Mouse (Mus musculus): ENCODE measurements at regions not wholly inside any gene's neighbourhood (a gene's known extent, or its start where the extent isn't known, plus 50 kb on each side); places are given as distances from the start of the nearest gene placed in this dataset.
A peak's percentile ranks its signal among the peaks of the same experiment; 100 is the strongest.

GRCm38 (mm10) chr13:101891473-101891872 is 123.5 kb upstream of the Pik3r1 start:
- H3K36me3 ChIP-seq: no peaks in the 10 kb centered on the region
- no peak for ATAC-seq (ENCODE audit: insufficient read depth, low FRiP score, low read depth)
- no peak overlapping the region for H3K9ac ChIP-seq
- H3K4me2 ChIP-seq: no peak overlapping the region
- H3K4me1 ChIP-seq: no peaks in the 10 kb centered on the region
- WGBS: 61% methylated on average over 4 of the region's 4 CpGs
- no peak overlapping the region for H3K4me3 ChIP-seq (replicated peaks)
- H3K27me3 ChIP-seq (replicated peaks): no peaks in the 10 kb centered on the region
- H3K27ac ChIP-seq: no peak overlapping the region
- no peaks in the 10 kb centered on the region for H3K9me3 ChIP-seq

- Histone ChIP-seq H3K9me3 (no peaks in the 10 kb centered on the region), H3K4me2 (no peak overlapping the region), H3K27me3 (replicated peaks) (no peaks in the 10 kb centered on the region), H3K4me1 (no peaks in the 10 kb centered on the region), H3K36me3 (no peaks in the 10 kb centered on the region), H3K9ac (no peak overlapping the region), H3K4me3 (replicated peaks) (no peak overlapping the region), H3K27ac (no peak overlapping the region)
- ATAC-seq (ENCODE audit: insufficient read depth, low FRiP score, low read depth): no peak
- WGBS: 58% methylated on average over 10 of the region's 10 CpGs
Measured at GRCm38 (mm10) chr13:101893035-101893600, 125.1 kb upstream of the Pik3r1 start.

GRCm38 (mm10) chr13:101895161-101895560 is 127.1 kb upstream of the Pik3r1 start:
- 0 out of 2 replicates have a peak, but pooled peaks have one; percentile 22 for ATAC-seq (ENCODE audit: insufficient read depth, low FRiP score, low read depth)
- H3K36me3 ChIP-seq: no peaks in the 10 kb centered on the region
- WGBS: 62% methylated on average over 7 of the region's 7 CpGs
- no peaks in the 10 kb centered on the region for H3K4me1 ChIP-seq
- no peaks in the 10 kb centered on the region for H3K27me3 ChIP-seq (replicated peaks)
- H3K27ac ChIP-seq: no peak overlapping the region
- H3K4me2 ChIP-seq: no peak overlapping the region
- no peak overlapping the region for H3K9ac ChIP-seq
- no peaks in the 10 kb centered on the region for H3K9me3 ChIP-seq
- no peak overlapping the region for H3K4me3 ChIP-seq (replicated peaks)

- no peaks in the 10 kb centered on the region for H3K27me3 ChIP-seq (replicated peaks)
- no peaks in the 10 kb centered on the region for H3K4me1 ChIP-seq
- H3K9ac ChIP-seq: no peak overlapping the region
- no peak overlapping the region for H3K27ac ChIP-seq
- no peaks in the 10 kb centered on the region for H3K36me3 ChIP-seq
- no peaks in the 10 kb centered on the region for H3K9me3 ChIP-seq
- ATAC-seq (ENCODE audit: insufficient read depth, low FRiP score, low read depth): no peak
- H3K4me2 ChIP-seq: no peak overlapping the region
- WGBS: 68% methylated on average over 4 of the region's 4 CpGs
- H3K4me3 ChIP-seq (replicated peaks): no peak overlapping the region
Measured at GRCm38 (mm10) chr13:101895686-101896085, 127.7 kb upstream of the Pik3r1 start.

GRCm38 (mm10) chr13:101896946-101897345 is 128.9 kb upstream of the Pik3r1 start:
- WGBS: 85% methylated on average over 4 of the region's 4 CpGs
- no peak overlapping the region for H3K4me2 ChIP-seq
- ATAC-seq (ENCODE audit: insufficient read depth, low FRiP score, low read depth): no peak
- H3K27me3 ChIP-seq (replicated peaks): no peaks in the 10 kb centered on the region
- H3K9ac ChIP-seq: no peak overlapping the region
- H3K4me1 ChIP-seq: no peaks in the 10 kb centered on the region
- no peak overlapping the region for H3K4me3 ChIP-seq (replicated peaks)
- H3K9me3 ChIP-seq: no peaks in the 10 kb centered on the region
- H3K27ac ChIP-seq: no peak overlapping the region
- H3K36me3 ChIP-seq: no peaks in the 10 kb centered on the region

GRCm38 (mm10) chr13:101902213-101902612 is 134.2 kb upstream of the Pik3r1 start:
- no peak overlapping the region for H3K27ac ChIP-seq
- H3K9ac ChIP-seq: no peak overlapping the region
- no peaks in the 10 kb centered on the region for H3K36me3 ChIP-seq
- no peaks in the 10 kb centered on the region for H3K9me3 ChIP-seq
- 68% methylated on average over 7 of the region's 7 CpGs for WGBS
- H3K27me3 ChIP-seq (replicated peaks): no peaks in the 10 kb centered on the region
- H3K4me2 ChIP-seq: no peak overlapping the region
- ATAC-seq (ENCODE audit: insufficient read depth, low FRiP score, low read depth): no peak
- H3K4me3 ChIP-seq (replicated peaks): no peak overlapping the region
- no peaks in the 10 kb centered on the region for H3K4me1 ChIP-seq

GRCm38 (mm10) chr13:101905909-101906676 is 138.1 kb upstream of the Pik3r1 start:
- H3K4me3 ChIP-seq (replicated peaks): no peak overlapping the region
- WGBS: 83% methylated on average over 7 of the region's 7 CpGs
- no peak for ATAC-seq (ENCODE audit: insufficient read depth, low FRiP score, low read depth)
- no peak overlapping the region for H3K4me2 ChIP-seq
- H3K9me3 ChIP-seq: no peaks in the 10 kb centered on the region
- H3K27me3 ChIP-seq (replicated peaks): no peaks in the 10 kb centered on the region
- H3K27ac ChIP-seq: no peak overlapping the region
- H3K36me3 ChIP-seq: no peaks in the 10 kb centered on the region
- H3K4me1 ChIP-seq: no peaks in the 10 kb centered on the region
- H3K9ac ChIP-seq: no peak overlapping the region

GRCm38 (mm10) chr13:101909026-101909425 is 141.0 kb upstream of the Pik3r1 start:
- H3K4me3 ChIP-seq (replicated peaks): no peak overlapping the region
- 70% methylated on average over 5 of the region's 5 CpGs for WGBS
- peaks cover 3% of the 10 kb centered on the region; the same call in 1 of the 2 replicates for H3K4me1 ChIP-seq
- ATAC-seq (ENCODE audit: insufficient read depth, low FRiP score, low read depth): no peak
- H3K9me3 ChIP-seq: no peaks in the 10 kb centered on the region
- no peak overlapping the region for H3K9ac ChIP-seq
- H3K4me2 ChIP-seq: no peak overlapping the region
- no peak overlapping the region for H3K27ac ChIP-seq
- H3K27me3 ChIP-seq (replicated peaks): no peaks in the 10 kb centered on the region
- no peaks in the 10 kb centered on the region for H3K36me3 ChIP-seq

- H3K36me3 ChIP-seq: no peaks in the 10 kb centered on the region
- H3K4me1 ChIP-seq: peaks cover 9% of the 10 kb centered on the region
- no peaks in the 10 kb centered on the region for H3K9me3 ChIP-seq
- 95% methylated on average over 5 of the region's 5 CpGs for whole genome bisulfite sequencing
- no peak overlapping the region for H3K4me2 ChIP-seq
- H3K27ac ChIP-seq: no peak overlapping the region
- H3K27me3 ChIP-seq (replicated peaks): no peaks in the 10 kb centered on the region
- ATAC-seq (ENCODE audit: insufficient read depth, low FRiP score, low read depth): no peak
- no peak overlapping the region for H3K4me3 ChIP-seq (replicated peaks)
- no peak overlapping the region for H3K9ac ChIP-seq
Measured at GRCm38 (mm10) chr13:101910687-101911086, 142.7 kb upstream of the Pik3r1 start.

- H3K27ac ChIP-seq: 0 out of 2 replicates have a peak overlapping the region, but pooled peaks have one; percentile 5
Measured at GRCm38 (mm10) chr13:101914132-101914531, 146.1 kb upstream of the Pik3r1 start.

GRCm38 (mm10) chr13:101914691-101915541 is 146.9 kb upstream of the Pik3r1 start:
- Histone ChIP-seq H3K4me2 (no peak overlapping the region), H3K9ac (no peak overlapping the region), H3K9me3 (no peaks in the 10 kb centered on the region), H3K4me3 (replicated peaks) (no peak overlapping the region), H3K27me3 (replicated peaks) (no peaks in the 10 kb centered on the region), H3K27ac (peak overlapping the region; percentile 80), H3K36me3 (no peaks in the 10 kb centered on the region), H3K4me1 (peaks cover 9% of the 10 kb centered on the region)
- ATAC-seq (ENCODE audit: insufficient read depth, low FRiP score, low read depth): peak; percentile 77
- WGBS: 20% methylated on average over 5 of the region's 5 CpGs

More at GRCm38 (mm10) chr13:101914132-101914531, 146.1 kb upstream of the Pik3r1 start:
- Histone ChIP-seq H3K4me2 (no peak overlapping the region), H3K27me3 (replicated peaks) (no peaks in the 10 kb centered on the region), H3K9me3 (no peaks in the 10 kb centered on the region), H3K36me3 (no peaks in the 10 kb centered on the region), H3K4me3 (replicated peaks) (no peak overlapping the region), H3K4me1 (peaks cover 9% of the 10 kb centered on the region), H3K9ac (no peak overlapping the region)
- ATAC-seq (ENCODE audit: insufficient read depth, low FRiP score, low read depth): no peak
- WGBS: 67% methylated on average over 4 of the region's 4 CpGs

GRCm38 (mm10) chr13:101915542-101915941 is 147.5 kb upstream of the Pik3r1 start:
- H3K4me3 ChIP-seq (replicated peaks): no peak overlapping the region
- H3K4me1 ChIP-seq: peaks cover 9% of the 10 kb centered on the region
- no peaks in the 10 kb centered on the region for H3K36me3 ChIP-seq
- no peaks in the 10 kb centered on the region for H3K27me3 ChIP-seq (replicated peaks)
- WGBS: 59% methylated on average over 6 of the region's 6 CpGs
- H3K9ac ChIP-seq: no peak overlapping the region
- H3K27ac ChIP-seq: peak overlapping the region; percentile 80
- no peaks in the 10 kb centered on the region for H3K9me3 ChIP-seq
- H3K4me2 ChIP-seq: 0 out of 2 replicates have a peak overlapping the region, but pooled peaks have one; percentile 11
- peak; percentile 41; the same call in 1 of the 2 replicates for ATAC-seq (ENCODE audit: insufficient read depth, low FRiP score, low read depth)
